In genomic region chrX:140822295-140822694, GRCm38 (mm10) we compare ENCODE assay signal across 28 mouse cellular contexts. TPM values are rescaled to one million over a fixed set of nuclear protein-coding genes. Genes with fewer than 3 reads are reported as not detected.
"Had no signal": no experiment of that assay in that cellular context is flagged by ENCODE, and none has a peak within 500 bp of the region (broad histone marks: within the 10 kb centered on the region; RNA-seq: fewer than 3 reads in every experiment).

No protein-coding gene starts in this region.

- H3K36me3 ChIP-seq: heart, embryonic 10.5 days; heart, embryonic 12.5 days; hindbrain, embryonic 10.5 days; hindbrain, embryonic 12.5 days; intestine, embryonic 15.5 days; kidney, embryonic 15.5 days; limb, embryonic 10.5 days; limb, embryonic 12.5 days had no signal

- H3K27ac ChIP-seq: gastrocnemius, adult 2 months; heart, embryonic 10.5 days; hindbrain, embryonic 10.5 days; hindbrain, embryonic 12.5 days; hindbrain, embryonic 14.5 days; intestine, embryonic 15.5 days; kidney, embryonic 15.5 days; layer of hippocampus, adult 2 months; left cerebral cortex, adult 2 months; limb, embryonic 10.5 days; limb, embryonic 12.5 days had no signal

- H3K4me1 ChIP-seq: heart, embryonic 10.5 days; heart, embryonic 12.5 days; hindbrain, embryonic 10.5 days; hindbrain, embryonic 12.5 days; intestine, embryonic 15.5 days; kidney, embryonic 15.5 days; limb, embryonic 10.5 days; limb, embryonic 12.5 days had no signal

- H3K4me2 ChIP-seq: heart, embryonic 12.5 days; hindbrain, embryonic 12.5 days; hindbrain, embryonic 14.5 days; intestine, embryonic 15.5 days; kidney, embryonic 15.5 days; limb, embryonic 12.5 days had no signal

- H3K27me3 ChIP-seq: intestine, embryonic 15.5 days had no signal

- H3K9ac ChIP-seq: heart, embryonic 12.5 days; hindbrain, embryonic 12.5 days; hindbrain, embryonic 14.5 days; intestine, embryonic 15.5 days; kidney, embryonic 15.5 days; limb, embryonic 12.5 days had no signal

- DNase-seq: gastrocnemius, adult 2 months; gastrocnemius, postnatal 10 days; gastrocnemius, postnatal 25 days; heart, adult 18-20 months; heart, postnatal 10 days; heart, postnatal 4 days; kidney, adult 18-20 months; kidney, adult 8-10 months; kidney, postnatal 10 days; kidney, postnatal 25 days had no signal

- H3K4me3 ChIP-seq: gastrocnemius, adult 2 months; heart, embryonic 10.5 days; heart, embryonic 12.5 days; hindbrain, embryonic 10.5 days; hindbrain, embryonic 12.5 days; intestine, embryonic 15.5 days; kidney, embryonic 15.5 days; layer of hippocampus, adult 2 months; left cerebral cortex, adult 2 months; limb, embryonic 10.5 days; limb, embryonic 12.5 days had no signal

- ATAC-seq: forebrain, embryonic 16.5 days; hindbrain, embryonic 16.5 days; inflammation-experienced regulatory T-cells, adult 6 months; intestine, embryonic 15.5 days; intestine, postnatal 0 days had no signal

- H3K9me3 ChIP-seq: heart, embryonic 10.5 days; heart, embryonic 12.5 days; hindbrain, embryonic 10.5 days; hindbrain, embryonic 12.5 days; intestine, embryonic 15.5 days; kidney, embryonic 15.5 days; limb, embryonic 10.5 days; limb, embryonic 12.5 days had no signal

RNA-seq across cellular contexts. Expression of gene Tex13b, which starts 9.1 kb away (rescaled TPM):
- polyA plus RNA-seq: forebrain, embryonic 16.5 days; frontal cortex, adult 2 months; heart, embryonic 10.5 days; heart, embryonic 12.5 days; heart, embryonic 14.5 days; heart, embryonic 16.5 days; hindbrain, embryonic 10.5 days; hindbrain, embryonic 12.5 days; hindbrain, embryonic 14.5 days; hindbrain, embryonic 16.5 days; intestine, embryonic 15.5 days; intestine, postnatal 0 days; limb, embryonic 10.5 days; limb, embryonic 12.5 days had no signal
